Mouse (Mus musculus) gastrocnemius, postnatal 14 days (tissue): Measurements from ENCODE around the gene Olfr90. TPM values are rescaled to one million over a fixed set of nuclear protein-coding genes. Genes with fewer than 3 reads are reported as not detected.
A peak's percentile ranks its signal among the peaks of the same experiment; 100 is the strongest.

ENCODE experiments used
- DNase-seq: peaks from one replicate; pipeline ENCODE4 v3.0.0; 2021; ENCODE audit warnings: mixed read lengths
- intact Hi-C: fragments of 180-260 bp; cut with DNase I; formaldehyde crosslinking; loops from one replicate; pipeline ENCODE4 v1.15.1; 2025; ENCODE audit warnings: low total_unique reads
- total RNA-seq, 2 experiments: library from RNA; stranded (reverse); gene quantifications; 2 replicates each; pipeline ENCODE4 v1.2.3; 2021

Gene Olfr90
- total RNA-seq, 2 experiments from 2014 or later, result not detected

DNA sequence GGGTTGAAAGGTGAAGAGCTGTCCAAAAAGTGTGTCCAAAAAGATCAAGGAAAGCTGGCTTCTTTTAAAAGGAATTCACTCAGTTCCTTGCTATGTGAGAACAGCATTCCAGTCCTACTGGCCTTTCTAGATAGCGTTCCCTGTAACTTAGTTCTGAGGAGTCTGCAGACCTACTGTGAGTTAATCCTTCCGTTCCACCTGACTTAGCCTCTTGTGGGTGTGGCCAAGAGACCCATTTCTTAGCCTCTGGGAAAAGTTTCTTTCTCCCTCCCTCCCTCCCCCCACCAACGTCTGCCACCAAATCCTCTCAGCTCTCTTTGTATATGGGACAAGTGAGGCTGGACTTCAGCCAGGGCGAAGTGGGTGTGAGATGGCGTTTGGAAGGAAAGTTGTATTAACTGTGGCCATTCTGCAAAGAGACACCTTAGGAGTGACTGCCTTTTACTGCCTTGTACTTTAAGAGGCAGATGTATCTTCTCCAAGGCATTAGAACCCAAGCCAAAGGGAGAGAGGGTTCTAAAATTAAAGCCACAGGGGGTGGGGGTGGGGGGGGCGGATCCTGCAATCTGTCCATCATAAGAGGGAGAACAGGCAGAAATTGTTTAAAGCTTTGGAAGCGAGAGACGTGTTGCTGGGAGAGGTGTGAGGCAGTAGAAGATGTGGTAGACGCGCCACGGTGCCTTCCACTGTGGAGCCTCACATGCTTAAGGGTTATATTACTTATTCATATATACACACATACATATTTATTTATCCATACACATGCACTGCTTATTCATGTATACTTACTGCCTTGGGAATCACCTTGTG is 24.4 kb downstream of the Olfr90 start:
- intact Hi-C loops, result no loop called here
- DNase-seq, result no peak

DNA sequence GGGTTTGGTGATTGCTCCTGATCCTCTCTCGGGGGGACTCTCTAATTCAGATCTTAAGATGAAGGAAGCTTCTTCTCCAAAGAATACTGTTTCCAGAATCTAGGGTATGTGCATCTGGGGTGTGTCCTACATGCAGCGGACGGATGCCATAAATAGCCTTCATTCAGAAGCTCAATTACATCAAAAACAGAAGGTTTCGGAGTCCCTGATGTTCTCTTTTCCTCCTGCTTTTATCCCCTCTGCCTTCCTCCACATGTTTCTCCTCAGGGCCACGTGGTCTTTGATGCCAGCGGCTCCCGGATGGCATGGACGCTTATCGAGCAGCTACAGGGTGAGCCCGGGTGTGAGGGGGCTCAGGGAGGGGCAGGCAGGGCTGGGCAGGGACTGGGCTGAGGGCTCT is 25.2 kb downstream of the Olfr90 start:
- intact Hi-C loops, result no loop called here
- no peak for DNase-seq

DNA sequence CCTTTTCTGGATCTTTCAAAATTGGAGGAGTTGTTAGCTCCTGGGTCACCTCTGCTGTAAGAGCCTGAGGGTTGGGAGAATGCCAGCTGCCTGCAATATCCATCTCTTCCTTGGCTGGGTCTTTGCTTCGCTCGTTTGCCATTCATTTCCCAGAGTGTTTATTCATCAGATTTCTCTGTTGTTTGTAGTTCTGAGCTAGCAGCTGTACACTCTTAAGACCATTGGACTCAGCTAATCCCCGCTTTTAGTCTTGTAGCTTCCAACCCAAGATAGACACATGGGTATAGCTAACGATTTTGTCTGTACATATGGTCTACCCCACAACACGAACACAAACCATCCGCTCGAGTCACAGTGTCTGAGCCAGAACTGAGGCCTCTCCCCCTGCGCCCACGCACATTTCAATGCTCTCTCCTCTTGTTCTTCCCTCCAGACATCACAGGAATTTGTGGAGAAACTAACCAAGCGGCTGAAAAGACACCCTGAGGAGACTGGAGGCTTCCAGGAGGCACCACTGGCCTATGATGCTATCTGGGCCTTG is 26.1 kb downstream of the Olfr90 start:
- no peak for DNase-seq
- intact Hi-C loops, result no loop called here

DNA sequence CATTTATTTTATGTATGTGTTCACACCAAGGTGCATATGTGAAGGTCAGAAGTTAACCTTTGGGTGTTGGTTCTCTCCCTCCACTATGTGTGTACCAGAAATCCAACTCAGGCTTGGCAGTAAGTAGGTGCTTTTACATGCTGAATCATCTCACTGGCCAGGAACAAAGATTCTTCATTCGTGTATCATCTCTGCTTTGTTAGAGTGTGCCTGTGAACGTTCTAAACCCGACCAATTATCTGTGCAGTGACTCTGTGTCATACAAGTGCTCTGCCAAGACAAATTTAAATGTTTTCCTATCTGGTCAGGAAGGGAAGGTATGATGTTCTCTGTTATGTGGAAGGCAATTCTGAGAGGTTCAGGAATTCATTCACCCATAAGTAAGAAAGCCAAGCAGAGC is 26.9 kb downstream of the Olfr90 start:
- intact Hi-C loops, result no loop called here
- no peak for DNase-seq

DNA sequence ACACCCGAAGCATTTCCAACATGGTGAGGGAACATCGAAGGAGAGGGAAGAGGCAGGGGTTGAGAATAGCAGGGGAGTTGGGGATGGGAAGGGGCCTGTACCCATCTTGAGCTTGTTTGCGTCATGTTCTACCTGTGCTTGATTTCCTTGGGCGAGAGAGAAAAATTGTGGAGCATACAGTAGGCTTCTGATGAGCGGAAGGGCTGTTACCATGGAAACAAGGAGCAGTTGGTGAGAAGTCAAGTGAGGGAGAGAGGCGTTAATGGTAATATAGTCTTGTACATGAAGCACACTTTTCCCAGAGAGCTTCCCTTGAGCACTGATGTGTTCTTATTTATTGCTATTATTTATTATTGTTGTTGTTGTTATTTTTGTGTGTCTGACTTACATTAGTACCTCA is 31.3 kb downstream of the Olfr90 start:
- intact Hi-C loops, result no loop called here

DNA sequence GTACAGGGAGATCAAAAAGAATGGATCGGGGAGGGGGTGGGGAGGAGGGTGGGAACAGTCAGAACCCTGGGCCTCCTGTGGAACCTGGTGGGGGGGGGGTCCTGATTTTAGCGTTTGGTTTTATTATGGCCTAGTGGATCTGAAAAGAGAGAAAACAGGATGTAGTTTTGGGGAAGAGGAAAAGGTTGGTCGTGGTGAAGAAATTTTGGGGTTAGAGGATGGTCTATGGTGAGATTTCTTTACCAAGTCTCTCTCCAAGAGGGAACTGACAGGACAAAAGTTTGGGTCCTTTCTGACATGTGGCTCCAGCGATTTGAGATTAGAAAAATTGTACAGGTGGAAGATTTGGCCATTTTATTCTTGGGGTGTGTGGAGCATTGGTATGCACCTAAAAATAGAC is 36.6 kb downstream of the Olfr90 start:
- intact Hi-C loops, result no loop called here

More for the DNA sequence above, 31.3 kb downstream of the Olfr90 start:
- no peak for DNase-seq

DNA sequence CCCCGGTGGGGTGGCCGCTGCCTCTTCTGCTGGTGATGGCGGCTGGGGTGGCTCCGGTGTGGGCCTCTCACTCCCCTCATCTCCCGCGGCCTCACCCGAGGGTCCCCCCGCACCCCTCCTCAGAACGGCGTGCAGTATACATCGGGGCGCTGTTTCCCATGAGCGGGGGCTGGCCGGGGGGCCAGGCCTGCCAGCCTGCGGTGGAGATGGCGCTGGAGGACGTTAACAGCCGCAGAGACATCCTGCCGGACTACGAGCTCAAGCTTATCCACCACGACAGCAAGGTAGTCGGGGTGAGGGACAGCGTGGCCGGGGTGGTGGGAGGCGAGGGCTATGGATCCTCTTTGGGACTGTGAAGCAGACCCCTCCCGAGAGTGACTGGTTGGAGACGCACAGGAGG is 37.4 kb downstream of the Olfr90 start:
- peak; percentile 9 for DNase-seq

More for the DNA sequence above, 36.6 kb downstream of the Olfr90 start:
- no peak for DNase-seq

DNA sequence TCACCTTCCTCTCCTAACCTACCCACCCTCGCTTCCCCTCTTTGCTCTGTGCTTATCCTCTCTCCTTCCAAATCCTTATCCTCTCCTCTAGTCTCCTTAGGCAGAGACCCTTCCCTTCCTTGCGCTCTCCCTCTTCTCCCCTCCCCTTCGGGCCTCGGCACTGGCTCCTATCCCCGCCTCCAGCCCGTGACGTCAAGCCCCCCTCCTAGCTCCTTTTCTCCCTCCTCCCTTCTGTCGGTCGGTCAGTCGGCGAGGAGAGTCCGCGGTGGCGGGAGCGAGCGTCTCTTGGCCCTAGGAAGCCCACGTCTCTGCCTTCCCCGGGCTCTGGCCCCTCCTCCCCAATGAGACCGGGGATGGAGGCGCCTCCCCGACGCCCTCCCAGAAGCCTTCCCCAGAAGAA is 37.9 kb downstream of the Olfr90 start:
- peak; percentile 81 for DNase-seq
- intact Hi-C loops, result no loop called here

More for the DNA sequence above, 37.4 kb downstream of the Olfr90 start:
- intact Hi-C loops, result no loop called here

DNA sequence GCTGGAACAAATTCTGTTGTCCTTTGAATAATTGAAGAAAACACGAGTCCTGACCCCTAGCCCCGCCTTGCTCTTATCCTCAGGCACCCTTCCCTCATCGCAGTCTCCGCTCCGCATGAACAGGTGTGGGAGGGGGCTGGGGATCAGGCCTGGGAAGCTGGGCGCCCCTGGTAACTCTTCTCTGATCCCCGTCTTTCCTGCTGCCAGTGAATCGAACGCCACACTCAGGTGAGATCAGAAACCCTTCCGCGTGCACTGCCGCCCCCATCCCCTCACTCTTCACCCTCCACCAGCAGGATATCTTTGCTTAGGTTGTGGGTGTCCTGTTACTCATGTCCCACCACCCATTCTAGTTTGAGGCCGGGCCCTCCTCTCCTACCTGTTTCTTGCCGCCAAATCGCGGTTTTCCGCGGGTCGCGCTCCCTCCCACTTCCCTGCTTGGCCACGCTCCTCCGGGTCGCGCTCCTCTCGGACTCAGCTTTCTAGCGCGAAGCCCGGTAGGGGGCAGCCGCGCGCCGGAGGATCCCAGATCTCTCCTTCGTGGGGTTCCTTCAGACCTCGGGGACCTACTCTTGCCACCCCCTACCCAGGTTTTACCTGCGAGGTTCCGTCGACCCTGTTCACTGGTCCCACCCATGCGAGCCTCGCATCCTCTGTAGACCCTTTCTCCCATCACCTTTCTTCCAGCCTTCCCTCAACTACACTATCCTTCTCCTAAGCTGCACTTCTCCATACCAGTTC is 38.6 kb downstream of the Olfr90 start:
- peak; percentile 70 for DNase-seq
- intact Hi-C loops, result no loop called here

DNA sequence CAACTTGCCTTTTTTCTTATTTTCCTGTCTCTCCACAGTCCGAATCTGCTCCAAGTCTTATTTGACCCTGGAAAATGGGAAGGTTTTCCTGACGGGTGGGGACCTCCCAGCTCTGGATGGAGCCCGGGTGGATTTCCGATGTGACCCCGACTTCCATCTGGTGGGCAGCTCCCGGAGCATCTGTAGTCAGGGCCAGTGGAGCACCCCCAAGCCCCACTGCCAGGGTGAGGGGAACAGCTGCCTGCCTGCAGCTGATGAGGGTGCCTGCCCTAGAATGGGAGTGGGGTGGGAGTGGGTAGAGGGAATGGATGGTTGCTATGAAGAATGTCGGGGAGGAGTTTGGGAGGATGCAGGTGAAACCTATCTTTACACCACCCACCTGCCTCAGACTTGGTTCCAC is 39.9 kb downstream of the Olfr90 start:
- DNase-seq, result no peak
- intact Hi-C loops, result no loop called here

DNA sequence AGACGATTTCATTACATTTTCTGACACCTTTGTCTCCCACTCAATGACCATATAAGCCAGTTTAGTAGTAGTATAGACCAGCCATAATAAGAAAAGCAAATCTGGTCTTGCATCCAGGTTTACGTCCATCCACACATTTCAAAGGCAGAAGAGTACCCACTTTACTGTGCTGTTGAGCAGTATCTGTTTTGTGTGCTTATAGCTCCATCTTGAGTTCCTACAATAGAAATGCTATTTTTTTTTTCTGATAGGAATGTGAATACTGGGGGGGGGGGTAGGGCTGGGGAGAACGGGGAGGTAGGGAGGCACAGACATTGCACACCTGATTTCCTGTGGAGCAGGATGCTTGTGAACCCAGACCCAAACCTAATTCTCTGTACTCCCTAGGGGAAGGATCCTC is 40.3 kb downstream of the Olfr90 start:
- intact Hi-C loops, result no loop called here
- no peak for DNase-seq

DNA sequence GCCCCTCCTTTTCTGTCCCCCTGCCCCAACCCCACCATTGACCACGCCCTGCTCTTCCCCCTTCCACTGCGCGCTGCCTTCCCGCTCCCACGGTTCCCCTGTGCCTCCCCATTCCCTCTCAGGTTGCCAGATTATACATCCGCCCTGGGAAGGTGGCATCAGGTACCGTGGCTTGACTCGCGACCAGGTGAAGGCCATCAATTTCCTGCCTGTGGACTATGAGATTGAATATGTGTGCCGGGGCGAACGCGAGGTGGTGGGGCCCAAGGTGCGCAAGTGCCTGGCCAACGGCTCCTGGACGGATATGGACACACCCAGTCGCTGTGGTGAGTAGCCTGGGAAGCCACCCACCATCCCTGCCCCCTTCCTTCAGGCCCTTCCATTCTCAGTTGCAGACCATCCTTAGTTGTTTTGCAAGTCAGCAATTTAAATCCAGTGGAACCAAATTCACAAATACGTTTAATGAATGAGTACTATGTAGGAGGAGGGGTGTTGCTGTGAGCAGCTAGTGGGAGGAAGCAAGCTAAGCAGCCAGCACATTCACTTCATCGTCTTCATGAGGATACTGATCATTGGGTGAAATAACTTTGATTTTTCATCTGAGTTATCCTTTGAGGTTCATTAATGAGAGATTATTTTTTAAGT is 40.8 kb downstream of the Olfr90 start:
- intact Hi-C loops, result no loop called here
- DNase-seq, result peak; percentile 8

DNA sequence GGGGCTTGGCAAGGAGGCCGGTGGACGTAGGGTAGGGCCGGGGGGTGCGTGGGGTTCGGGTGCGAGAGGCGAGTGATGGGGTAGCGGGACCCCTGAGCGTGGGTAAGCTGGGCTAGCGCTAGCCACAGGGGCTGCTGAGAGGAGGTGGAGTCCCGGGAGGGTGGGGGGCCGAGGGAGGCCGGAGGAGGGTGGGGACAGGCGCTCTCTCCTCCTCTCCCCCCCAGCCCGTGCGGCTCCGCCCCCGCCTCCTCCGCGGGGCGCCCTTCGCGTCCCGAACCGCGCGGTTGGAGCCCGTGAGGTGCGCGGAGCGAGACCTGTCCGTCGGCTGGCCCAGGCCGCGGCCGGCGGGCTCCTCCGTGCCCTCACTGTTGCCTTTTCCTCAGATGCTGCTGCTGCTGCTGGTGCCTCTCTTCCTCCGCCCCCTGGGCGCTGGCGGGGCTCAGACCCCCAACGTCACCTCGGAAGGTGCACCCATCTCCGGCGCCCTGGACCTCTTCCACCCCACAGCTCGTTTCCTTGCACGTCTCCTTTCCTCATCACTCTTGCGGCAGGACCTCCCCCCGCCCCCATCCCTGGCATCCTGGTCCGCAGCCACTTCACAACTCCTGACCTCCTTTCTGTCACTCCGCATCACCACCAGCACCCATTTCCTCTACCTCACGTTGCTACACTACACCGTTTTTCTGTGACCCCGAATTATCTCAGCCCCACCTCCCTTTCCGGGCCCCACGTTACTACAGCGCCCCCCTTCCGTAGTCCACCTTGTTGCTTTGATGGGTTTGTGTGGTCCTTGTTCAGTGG is 41.8 kb downstream of the Olfr90 start:
- peak; percentile 67 for DNase-seq
- intact Hi-C loops, result no loop called here

DNA sequence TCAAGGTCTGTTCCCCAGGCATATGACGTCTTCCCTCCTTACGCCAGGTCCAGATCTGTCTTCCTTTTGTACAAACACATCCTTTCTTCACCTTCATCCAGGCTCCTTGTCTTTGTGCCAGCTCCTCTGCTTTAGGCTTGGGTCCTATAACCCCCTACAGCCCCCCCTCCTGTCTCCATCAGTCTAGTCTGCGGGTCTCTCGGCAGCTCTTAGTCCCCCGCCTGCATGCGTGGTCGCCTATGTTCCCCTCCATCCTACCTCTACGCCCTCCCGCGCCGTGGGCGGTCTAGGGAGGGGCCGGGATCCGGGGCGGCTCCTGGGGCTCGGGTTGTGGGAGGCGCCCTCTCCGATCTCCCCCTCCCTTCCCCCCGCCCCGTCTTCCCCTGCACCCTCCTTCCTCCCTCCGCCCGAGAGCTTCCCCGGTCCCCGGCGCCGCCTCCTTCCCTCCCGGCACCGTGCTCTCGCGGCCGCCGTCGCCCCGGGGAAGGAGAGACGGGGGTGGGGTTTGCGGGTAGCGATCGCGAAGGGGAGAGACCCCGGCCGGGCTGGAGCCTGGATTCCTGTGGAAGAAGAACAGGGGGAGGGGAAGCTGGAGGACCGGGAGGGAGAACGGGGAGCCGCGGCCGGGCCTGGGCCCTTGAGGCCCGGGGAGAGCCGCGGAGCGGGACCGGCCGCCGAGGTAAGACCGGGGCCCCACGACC is 42.5 kb downstream of the Olfr90 start, which contains the start of gene Gabbr1:
Gene Gabbr1, plus strand, starts transcription at position 356 of the 701 bp plus-strand sequence.
- intact Hi-C loops, result no loop called here

DNA sequence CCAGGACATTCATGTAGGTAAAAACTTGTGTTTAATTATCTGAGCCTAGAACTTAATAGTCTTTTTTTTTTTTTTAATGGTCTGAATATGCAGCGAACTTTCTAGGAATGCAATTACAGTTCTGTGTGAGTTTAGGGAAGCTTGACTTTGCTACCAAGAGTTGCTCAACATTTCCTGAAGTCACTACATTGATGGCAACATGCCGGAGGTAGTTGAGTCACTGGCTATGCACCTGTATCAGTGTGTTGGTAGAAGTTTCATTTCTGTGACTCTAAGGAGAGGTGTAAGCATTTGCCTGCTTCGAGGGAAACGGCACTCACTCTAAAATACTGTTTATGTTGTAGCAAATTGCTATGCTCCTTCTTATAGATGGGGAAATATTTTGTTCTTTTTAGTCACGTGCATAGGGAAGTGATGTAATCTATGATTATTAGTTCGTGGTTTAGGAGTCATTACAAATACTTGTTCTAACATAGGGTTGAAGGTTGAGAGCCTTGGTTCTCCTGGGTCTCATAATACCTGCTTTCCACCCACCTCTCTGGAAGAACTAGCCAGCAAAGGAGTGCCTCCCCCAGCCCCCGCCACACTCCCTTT is 43.6 kb downstream of the Olfr90 start:
- intact Hi-C loops, result no loop called here
- no peak for DNase-seq

More for the DNA sequence above, 42.5 kb downstream of the Olfr90 start, which contains the start of gene Gabbr1:
- peak; percentile 84 for DNase-seq

DNA sequence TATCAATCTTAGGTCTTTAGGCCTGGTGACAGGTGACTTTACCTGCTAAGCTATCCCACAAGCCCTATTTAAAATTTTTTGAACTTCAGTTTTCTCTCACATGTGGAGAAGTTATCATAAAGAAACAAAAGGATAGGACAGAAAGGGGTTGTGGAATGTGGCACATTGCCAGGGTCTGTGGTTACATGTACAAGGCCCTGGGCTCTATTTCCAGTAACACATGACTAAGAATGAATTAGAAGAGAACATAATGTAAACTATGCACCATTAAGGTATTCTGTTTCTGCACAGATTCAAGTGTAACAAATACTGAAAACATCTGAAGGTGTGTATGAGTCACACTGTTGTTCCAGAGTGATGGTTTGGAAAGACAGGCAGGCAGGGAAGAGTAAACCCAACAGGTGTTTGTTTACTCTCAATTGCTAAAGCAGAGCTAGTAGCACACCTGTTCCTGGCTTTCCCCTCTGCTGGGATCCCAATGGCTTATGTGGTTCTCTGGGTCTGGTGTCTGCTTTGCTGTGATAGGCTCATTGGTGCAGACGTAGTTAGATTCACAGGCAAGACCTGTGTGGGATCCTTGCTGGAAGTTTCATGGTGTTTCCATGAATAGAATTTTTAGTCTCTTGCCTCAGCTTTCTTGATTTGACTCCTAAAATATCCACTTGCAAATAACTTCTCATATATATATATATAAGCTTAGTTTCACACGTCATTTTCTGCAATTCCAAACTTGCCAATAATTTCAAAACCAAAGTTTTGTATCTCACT is 49.0 kb downstream of the Olfr90 start:
- intact Hi-C loops, result no loop called here

More for the DNA sequence above, 49.0 kb downstream of the Olfr90 start:
- DNase-seq, result no peak
